Mouse (Mus musculus): ENCODE results near the gene Rps26. TPM values are rescaled to one million over a fixed set of nuclear protein-coding genes. Genes with fewer than 3 reads are reported as not detected.

The Rps26 gene
- polyA plus RNA-seq, 1 experiment from 2014 or later = 358 TPM

DNA sequence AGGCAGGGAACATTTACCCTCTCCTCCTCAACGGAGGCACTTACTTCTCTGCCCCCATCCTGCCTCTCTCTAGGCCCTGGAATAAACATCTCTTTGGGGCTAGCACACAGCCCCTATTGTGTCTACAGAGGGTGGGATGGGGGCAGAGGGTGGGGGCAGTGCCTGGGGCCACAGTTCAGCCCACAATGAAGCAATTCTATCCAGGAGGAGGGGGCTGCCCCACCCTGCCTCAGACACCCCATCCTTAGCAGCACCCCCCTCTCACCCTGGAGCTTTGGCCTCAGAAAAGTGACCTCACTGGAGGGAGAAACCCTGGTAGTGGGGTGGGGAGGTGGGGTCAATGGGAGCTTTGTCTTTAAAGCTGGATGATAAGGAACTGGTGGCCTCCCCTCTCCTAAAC is 40.0 kb downstream of the Rps26 start:
- no peak overlapping the region for H3K27ac ChIP-seq (ENCODE audit: low read length)
- H3K4me2 ChIP-seq (ENCODE audit: low read length) = no peak overlapping the region
- no peak for ATAC-seq
- peaks cover 21% of the 10 kb centered on the region for H3K27me3 ChIP-seq (replicated peaks; ENCODE audit: control insufficient read depth, insufficient read depth, low read length)
- no peaks in the 10 kb centered on the region for H3K9me3 ChIP-seq (ENCODE audit: control insufficient read depth, low read length)
- H3K9ac ChIP-seq (replicated peaks; ENCODE audit: low read depth, low read length) = no peak overlapping the region
- 14% methylated on average over 1 of the region's 1 CpGs for WGBS
- no peak overlapping the region for H3K4me3 ChIP-seq (replicated peaks; ENCODE audit: low read length)
- H3K4me1 ChIP-seq (replicated peaks; ENCODE audit: control insufficient read depth, insufficient read depth, low read length) = peaks cover 8% of the 10 kb centered on the region
- H3K36me3 ChIP-seq (ENCODE audit: control insufficient read depth, insufficient read depth) = no peaks in the 10 kb centered on the region

DNA sequence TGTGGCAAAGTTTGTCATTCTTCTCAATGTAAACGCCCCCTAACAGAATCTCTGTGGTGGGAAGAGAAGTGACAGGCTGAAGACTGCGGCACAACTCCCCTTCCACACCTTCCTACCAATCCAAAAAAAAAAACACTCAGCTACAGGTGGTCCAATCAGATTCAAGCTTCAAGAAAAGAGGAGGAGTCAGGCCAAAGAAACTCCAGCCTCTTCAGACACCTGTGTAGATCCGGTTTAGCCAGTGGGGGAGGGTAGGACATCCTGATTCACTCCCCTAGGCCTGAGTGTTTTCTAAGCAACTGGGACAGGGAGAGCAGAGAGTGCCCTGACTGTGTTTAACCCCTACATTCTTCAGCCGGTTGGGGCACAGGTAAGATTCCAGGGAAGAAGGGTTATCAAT is 42.2 kb downstream of the Rps26 start:
- H3K4me1 ChIP-seq (replicated peaks; ENCODE audit: control insufficient read depth, insufficient read depth, low read length) = peaks cover 4% of the 10 kb centered on the region
- H3K9me3 ChIP-seq (ENCODE audit: control insufficient read depth, low read length) = no peaks in the 10 kb centered on the region
- H3K4me3 ChIP-seq (replicated peaks; ENCODE audit: low read length) = no peak overlapping the region
- no peak overlapping the region for H3K4me2 ChIP-seq (ENCODE audit: low read length)
- 14% methylated on average over 4 of the region's 4 CpGs for WGBS
- ATAC-seq = no peak
- peaks cover 17% of the 10 kb centered on the region for H3K27me3 ChIP-seq (replicated peaks; ENCODE audit: control insufficient read depth, insufficient read depth, low read length)
- H3K27ac ChIP-seq (ENCODE audit: low read length) = no peak overlapping the region
- H3K36me3 ChIP-seq (ENCODE audit: control insufficient read depth, insufficient read depth) = no peaks in the 10 kb centered on the region
- no peak overlapping the region for H3K9ac ChIP-seq (replicated peaks; ENCODE audit: low read depth, low read length)

DNA sequence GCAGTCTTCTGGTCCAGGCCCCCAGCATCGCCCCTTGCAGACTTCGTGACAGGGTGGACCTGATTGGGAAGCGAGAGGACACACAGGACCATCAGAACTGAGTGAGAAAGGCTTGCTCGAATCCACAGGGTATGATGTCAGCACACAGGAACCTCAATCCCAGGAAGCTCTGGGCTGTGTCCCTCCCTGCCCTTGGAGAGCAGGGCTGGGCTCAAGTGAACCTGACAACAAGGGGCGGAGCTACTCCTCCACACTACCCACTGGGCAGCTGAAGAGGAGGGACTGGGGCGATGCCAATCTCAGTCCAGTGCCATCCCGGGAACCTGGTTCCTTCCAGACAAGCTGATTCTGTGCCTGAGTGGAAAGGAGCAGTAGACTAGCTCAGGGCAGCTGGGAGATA is 42.9 kb downstream of the Rps26 start:
- peaks cover 10% of the 10 kb centered on the region for H3K27me3 ChIP-seq (replicated peaks; ENCODE audit: control insufficient read depth, insufficient read depth, low read length)
- no peak overlapping the region for H3K9ac ChIP-seq (replicated peaks; ENCODE audit: low read depth, low read length)
- H3K4me2 ChIP-seq (ENCODE audit: low read length) = no peak overlapping the region
- ATAC-seq = no peak
- 16% methylated on average over 7 of the region's 7 CpGs for WGBS
- no peaks in the 10 kb centered on the region for H3K9me3 ChIP-seq (ENCODE audit: control insufficient read depth, low read length)
- no peak overlapping the region for H3K4me3 ChIP-seq (replicated peaks; ENCODE audit: low read length)
- no peak overlapping the region for H3K27ac ChIP-seq (ENCODE audit: low read length)
- no peaks in the 10 kb centered on the region for H3K36me3 ChIP-seq (ENCODE audit: control insufficient read depth, insufficient read depth)
- no peaks in the 10 kb centered on the region for H3K4me1 ChIP-seq (replicated peaks; ENCODE audit: control insufficient read depth, insufficient read depth, low read length)

DNA sequence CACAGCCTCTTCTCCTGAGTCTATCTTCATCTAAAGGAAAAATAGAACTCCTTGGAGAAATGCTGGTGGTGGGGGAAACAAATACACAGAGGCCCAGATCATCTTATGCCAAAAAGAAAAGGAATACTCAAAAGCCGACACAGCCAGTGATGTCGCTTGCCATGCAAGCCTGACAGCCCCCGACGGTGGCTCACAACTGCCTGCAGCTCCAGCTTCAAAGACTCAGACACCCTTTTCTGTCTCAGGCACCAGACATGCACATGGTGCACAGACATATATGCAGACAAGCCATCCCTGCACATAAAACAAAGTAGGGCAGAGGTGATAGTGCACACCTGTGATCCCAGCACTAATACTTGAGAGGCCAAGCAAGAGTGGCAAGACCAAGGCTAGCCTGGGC is 46.8 kb downstream of the Rps26 start:
- 85% methylated on average over 4 of the region's 4 CpGs for WGBS
- no peak overlapping the region for H3K27ac ChIP-seq (ENCODE audit: low read length)
- no peaks in the 10 kb centered on the region for H3K4me1 ChIP-seq (replicated peaks; ENCODE audit: control insufficient read depth, insufficient read depth, low read length)
- H3K9ac ChIP-seq (replicated peaks; ENCODE audit: low read depth, low read length) = no peak overlapping the region
- H3K36me3 ChIP-seq (ENCODE audit: control insufficient read depth, insufficient read depth) = no peaks in the 10 kb centered on the region
- no peaks in the 10 kb centered on the region for H3K27me3 ChIP-seq (replicated peaks; ENCODE audit: control insufficient read depth, insufficient read depth, low read length)
- H3K9me3 ChIP-seq (ENCODE audit: control insufficient read depth, low read length) = no peaks in the 10 kb centered on the region
- ATAC-seq = no peak
- H3K4me3 ChIP-seq (replicated peaks; ENCODE audit: low read length) = no peak overlapping the region
- H3K4me2 ChIP-seq (ENCODE audit: low read length) = no peak overlapping the region

DNA sequence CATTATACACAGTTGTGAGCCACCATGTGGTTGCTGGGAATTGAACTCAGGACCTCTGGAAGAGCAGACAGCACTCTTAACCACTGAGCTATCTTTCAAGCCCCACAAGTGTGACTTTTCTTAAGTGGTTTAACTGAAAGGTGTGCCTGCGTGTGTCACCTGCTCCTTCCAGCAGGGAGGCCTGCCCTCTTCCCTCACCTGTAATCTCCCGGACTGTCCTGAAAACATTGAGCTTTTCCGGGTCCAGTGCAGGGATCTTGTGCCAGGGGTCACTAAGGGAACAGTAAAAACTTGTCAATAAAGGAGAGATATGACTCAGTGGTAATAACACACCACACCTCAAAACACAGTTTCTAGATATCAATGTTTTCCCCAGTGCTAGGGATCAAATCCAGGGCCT is 47.2 kb downstream of the Rps26 start:
- Histone ChIP-seq H3K4me3 (replicated peaks; ENCODE audit: low read length) (no peak overlapping the region), H3K27ac (ENCODE audit: low read length) (no peak overlapping the region), H3K9ac (replicated peaks; ENCODE audit: low read depth, low read length) (no peak overlapping the region), H3K4me2 (ENCODE audit: low read length) (no peak overlapping the region), H3K36me3 (ENCODE audit: control insufficient read depth, insufficient read depth) (no peaks in the 10 kb centered on the region), H3K4me1 (replicated peaks; ENCODE audit: control insufficient read depth, insufficient read depth, low read length) (no peaks in the 10 kb centered on the region), H3K27me3 (replicated peaks; ENCODE audit: control insufficient read depth, insufficient read depth, low read length) (no peaks in the 10 kb centered on the region), H3K9me3 (ENCODE audit: control insufficient read depth, low read length) (no peaks in the 10 kb centered on the region)
- no peak for ATAC-seq
- 86% methylated on average over 3 of the region's 3 CpGs for WGBS

DNA sequence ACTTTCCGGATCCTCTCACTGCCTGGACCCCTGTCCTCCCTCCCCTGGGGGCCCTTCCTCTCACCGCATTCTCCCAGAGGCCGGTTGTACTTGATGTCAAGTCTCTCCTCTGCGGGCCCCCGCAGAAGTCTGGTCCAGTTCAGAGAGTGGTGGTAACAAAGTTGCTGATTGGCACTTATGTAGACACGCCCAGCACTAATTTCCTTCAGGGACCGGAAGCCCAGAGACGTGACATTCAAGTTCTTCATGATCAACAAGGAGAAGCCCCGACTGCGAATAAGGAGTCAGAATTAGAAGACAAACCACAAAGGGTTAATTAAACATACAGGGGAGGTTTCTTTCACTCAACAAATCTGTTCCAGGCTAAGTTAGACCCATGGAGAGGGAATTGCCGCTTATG is 48.2 kb downstream of the Rps26 start:
- Histone ChIP-seq H3K27ac (ENCODE audit: low read length) (no peak overlapping the region), H3K4me2 (ENCODE audit: low read length) (no peak overlapping the region), H3K4me3 (replicated peaks; ENCODE audit: low read length) (no peak overlapping the region), H3K27me3 (replicated peaks; ENCODE audit: control insufficient read depth, insufficient read depth, low read length) (no peaks in the 10 kb centered on the region), H3K9me3 (ENCODE audit: control insufficient read depth, low read length) (no peaks in the 10 kb centered on the region), H3K4me1 (replicated peaks; ENCODE audit: control insufficient read depth, insufficient read depth, low read length) (no peaks in the 10 kb centered on the region), H3K9ac (replicated peaks; ENCODE audit: low read depth, low read length) (no peak overlapping the region), H3K36me3 (ENCODE audit: control insufficient read depth, insufficient read depth) (no peaks in the 10 kb centered on the region)
- ATAC-seq = no peak
- 75% methylated on average over 11 of the region's 11 CpGs for WGBS

DNA sequence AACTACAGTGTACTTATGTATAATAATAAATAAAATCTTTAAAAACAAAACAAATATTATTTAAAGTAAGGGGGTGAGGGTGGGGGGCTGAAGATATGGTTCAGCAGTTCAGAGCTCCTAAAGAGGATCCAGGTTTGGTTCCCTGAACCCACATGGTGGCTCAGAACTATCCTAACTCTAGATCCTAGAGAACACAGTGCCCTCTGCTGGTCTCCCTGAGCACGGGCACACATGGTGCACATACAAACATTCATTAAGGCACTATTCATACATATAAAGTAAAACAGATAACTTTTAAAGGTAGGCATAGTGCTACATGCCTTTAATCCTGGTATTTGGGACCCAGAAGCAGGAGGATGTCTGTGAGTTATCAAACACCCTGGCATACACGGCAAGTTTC is 51.5 kb downstream of the Rps26 start:
- 97% methylated on average over 2 of the region's 2 CpGs for WGBS
- Histone ChIP-seq H3K27ac (ENCODE audit: low read length) (no peak overlapping the region), H3K36me3 (ENCODE audit: control insufficient read depth, insufficient read depth) (no peaks in the 10 kb centered on the region), H3K9ac (replicated peaks; ENCODE audit: low read depth, low read length) (no peak overlapping the region), H3K4me3 (replicated peaks; ENCODE audit: low read length) (no peak overlapping the region), H3K27me3 (replicated peaks; ENCODE audit: control insufficient read depth, insufficient read depth, low read length) (no peaks in the 10 kb centered on the region), H3K4me2 (ENCODE audit: low read length) (no peak overlapping the region), H3K9me3 (ENCODE audit: control insufficient read depth, low read length) (no peaks in the 10 kb centered on the region), H3K4me1 (replicated peaks; ENCODE audit: control insufficient read depth, insufficient read depth, low read length) (no peaks in the 10 kb centered on the region)
- no peak for ATAC-seq

Small RNAs within 50 kb of the gene (microRNA-seq; reads per million reads assigned to microRNA genes)
- not detected for gene Mir6917

Other genes starting within 250 kb of the Rps26 start
- 11.3 and 13.2 TPM in 2 replicates for gene Ankrd52, start 249.6 kb downstream of the Rps26 start, polyA plus RNA-seq (2015; fragmentation: Nextera tagmentation; extraction: Ambion mirVana)
- gene Slc39a5, start 225.5 kb downstream of the Rps26 start, polyA plus RNA-seq (2015; fragmentation: Nextera tagmentation; extraction: Ambion mirVana) = 0.10 and 0.25 TPM in 2 replicates
- 139 and 147 TPM in 2 replicates for gene Nabp2, start 215.3 kb downstream of the Rps26 start, polyA plus RNA-seq (2015; fragmentation: Nextera tagmentation; extraction: Ambion mirVana)
- 121 and 122 TPM in 2 replicates for gene Rnf41, start 215.1 kb downstream of the Rps26 start, polyA plus RNA-seq (2015; fragmentation: Nextera tagmentation; extraction: Ambion mirVana)
- gene Smarcc2, start 167.5 kb downstream of the Rps26 start, polyA plus RNA-seq (2015; fragmentation: Nextera tagmentation; extraction: Ambion mirVana) = 215 and 217 TPM in 2 replicates
- 599 and 678 TPM in 2 replicates for gene Myl6, start 132.6 kb downstream of the Rps26 start, polyA plus RNA-seq (2015; fragmentation: Nextera tagmentation; extraction: Ambion mirVana)
- 5.4 and 5.9 TPM in 2 replicates for gene Myl6b, start 128.1 kb downstream of the Rps26 start, polyA plus RNA-seq (2015; fragmentation: Nextera tagmentation; extraction: Ambion mirVana)
- 9.0 and 9.6 TPM in 2 replicates for gene Esyt1, start 100.9 kb downstream of the Rps26 start, polyA plus RNA-seq (2015; fragmentation: Nextera tagmentation; extraction: Ambion mirVana)
- 20.9 and 21.7 TPM in 2 replicates for gene Zc3h10, start 79.0 kb downstream of the Rps26 start, polyA plus RNA-seq (2015; fragmentation: Nextera tagmentation; extraction: Ambion mirVana)
- gene Rpl41, start 77.4 kb downstream of the Rps26 start, polyA plus RNA-seq (2015; fragmentation: Nextera tagmentation; extraction: Ambion mirVana) = 2,032 and 2,064 TPM in 2 replicates
- gene Pa2g4, start 60.8 kb downstream of the Rps26 start, polyA plus RNA-seq (2015; fragmentation: Nextera tagmentation; extraction: Ambion mirVana) = 149 and 152 TPM in 2 replicates
- gene Erbb3, start 37.1 kb downstream of the Rps26 start, polyA plus RNA-seq (2015; fragmentation: Nextera tagmentation; extraction: Ambion mirVana) = 0.46 and 0.62 TPM in 2 replicates
- 9.0 and 15.6 TPM in 2 replicates for gene Ikzf4, start 19.2 kb upstream of the Rps26 start, polyA plus RNA-seq (2015; fragmentation: Nextera tagmentation; extraction: Ambion mirVana)
- gene Suox, start 47.3 kb upstream of the Rps26 start, polyA plus RNA-seq (2015; fragmentation: Nextera tagmentation; extraction: Ambion mirVana) = 11.2 and 12.7 TPM in 2 replicates
- 128 and 131 TPM in 2 replicates for gene Rab5b, start 69.5 kb upstream of the Rps26 start, polyA plus RNA-seq (2015; fragmentation: Nextera tagmentation; extraction: Ambion mirVana)
- gene Pmel, start 77.4 kb upstream of the Rps26 start, polyA plus RNA-seq (2015; fragmentation: Nextera tagmentation; extraction: Ambion mirVana) = 0.14 and 0.25 TPM in 2 replicates
- gene Cdk2, start 78.3 kb upstream of the Rps26 start, polyA plus RNA-seq (2015; fragmentation: Nextera tagmentation; extraction: Ambion mirVana) = 29.7 and 37.8 TPM in 2 replicates
- gene Dgka, start 118.1 kb upstream of the Rps26 start, polyA plus RNA-seq (2015; fragmentation: Nextera tagmentation; extraction: Ambion mirVana) = 4.6 and 5.1 TPM in 2 replicates
- gene Pym1, start 121.1 kb upstream of the Rps26 start, polyA plus RNA-seq (2015; fragmentation: Nextera tagmentation; extraction: Ambion mirVana) = 37.9 and 43.6 TPM in 2 replicates
- 0.54 and 0.73 TPM in 2 replicates for gene Mmp19, start 164.2 kb upstream of the Rps26 start, polyA plus RNA-seq (2015; fragmentation: Nextera tagmentation; extraction: Ambion mirVana)
- gene Dnajc14, start 177.3 kb upstream of the Rps26 start, polyA plus RNA-seq (2015; fragmentation: Nextera tagmentation; extraction: Ambion mirVana) = 67.2 and 68.2 TPM in 2 replicates
- gene Tmem198b, start 177.6 kb upstream of the Rps26 start, polyA plus RNA-seq (2015; fragmentation: Nextera tagmentation; extraction: Ambion mirVana) = 10.7 and 13.7 TPM in 2 replicates
- 180 and 194 TPM in 2 replicates for gene Sarnp, start 190.6 kb upstream of the Rps26 start, polyA plus RNA-seq (2015; fragmentation: Nextera tagmentation; extraction: Ambion mirVana)
- gene Ormdl2, start 194.9 kb upstream of the Rps26 start, polyA plus RNA-seq (2015; fragmentation: Nextera tagmentation; extraction: Ambion mirVana) = 20.9 and 22.5 TPM in 2 replicates

All from forebrain, embryonic 16.5 days (tissue).